Mouse (Mus musculus): ENCODE results near the gene Nrip2.
A peak's percentile ranks its signal among the peaks of the same experiment; 100 is the strongest.
"Not testable (repeated sequence)": the region's sequence is repeated elsewhere in the genome, so short reads cannot be mapped to it uniquely, and the experiment has no call there.

Gene Nrip2

GRCm38 (mm10) chr6:128398996-128399395, at the start of gene Nrip2:
Gene Nrip2, plus strand, starts transcription at chr6:128399296.
- DNase-seq (ENCODE audit: low read depth, low spot score), result no peak

- DNase-seq (ENCODE audit: low read depth, low spot score), result peak; percentile 33
Measured at GRCm38 (mm10) chr6:128349711-128350110, 49.4 kb upstream of the Nrip2 start.

- DNase-seq (ENCODE audit: low read depth, low spot score), result no peak
Measured at GRCm38 (mm10) chr6:128354140-128354539, 45.0 kb upstream of the Nrip2 start.

GRCm38 (mm10) chr6:128355201-128355681, 43.9 kb upstream of the Nrip2 start:
- peak; percentile 68 for DNase-seq (ENCODE audit: low read depth, low spot score)

- peak; percentile 96 for DNase-seq (ENCODE audit: low read depth, low spot score)
Measured at GRCm38 (mm10) chr6:128355726-128356416, 43.2 kb upstream of the Nrip2 start, which contains the start of gene Tulp3. Gene Tulp3, minus strand, starts transcription at chr6:128355851.

- DNase-seq (ENCODE audit: low read depth, low spot score), result peak; percentile 64
Measured at GRCm38 (mm10) chr6:128358999-128359398, 40.1 kb upstream of the Nrip2 start.

- no peak for DNase-seq (ENCODE audit: low read depth, low spot score)
Measured at GRCm38 (mm10) chr6:128361901-128362300, 37.2 kb upstream of the Nrip2 start.

GRCm38 (mm10) chr6:128362381-128363006, 36.6 kb upstream of the Nrip2 start, which contains the start of the genes Rhno1 and Foxm1:
Gene Rhno1, minus strand, starts transcription at chr6:128362911.
Gene Foxm1, plus strand, starts transcription at chr6:128362967.
- DNase-seq (ENCODE audit: low read depth, low spot score), result peak; percentile 85

GRCm38 (mm10) chr6:128363007-128363825, 35.9 kb upstream of the Nrip2 start:
- peak; percentile 36 for DNase-seq (ENCODE audit: low read depth, low spot score)

GRCm38 (mm10) chr6:128364721-128365120, 34.4 kb upstream of the Nrip2 start:
- DNase-seq (ENCODE audit: low read depth, low spot score), result no peak

GRCm38 (mm10) chr6:128366466-128366865, 32.6 kb upstream of the Nrip2 start:
- DNase-seq (ENCODE audit: low read depth, low spot score), result no peak

GRCm38 (mm10) chr6:128370040-128370439, 29.1 kb upstream of the Nrip2 start:
- no peak for DNase-seq (ENCODE audit: low read depth, low spot score)

GRCm38 (mm10) chr6:128375192-128375591, 23.9 kb upstream of the Nrip2 start, which contains the start of the genes Tex52 and Gm44596:
Gene Tex52, plus strand, starts transcription at chr6:128375456.
Gene Gm44596, plus strand, starts transcription at chr6:128375503.
- no peak for DNase-seq (ENCODE audit: low read depth, low spot score)

GRCm38 (mm10) chr6:128376371-128377085, 22.6 kb upstream of the Nrip2 start:
- DNase-seq (ENCODE audit: low read depth, low spot score), result no peak

GRCm38 (mm10) chr6:128379636-128380035, 19.5 kb upstream of the Nrip2 start:
- DNase-seq (ENCODE audit: low read depth, low spot score), result no peak

GRCm38 (mm10) chr6:128380594-128381167, 18.4 kb upstream of the Nrip2 start:
- DNase-seq (ENCODE audit: low read depth, low spot score), result not testable (repeated sequence)

GRCm38 (mm10) chr6:128381254-128381653, 17.8 kb upstream of the Nrip2 start:
- no peak for DNase-seq (ENCODE audit: low read depth, low spot score)

GRCm38 (mm10) chr6:128383752-128384151, 15.3 kb upstream of the Nrip2 start:
- DNase-seq (ENCODE audit: low read depth, low spot score), result no peak

- no peak for DNase-seq (ENCODE audit: low read depth, low spot score)
Measured at GRCm38 (mm10) chr6:128385026-128385425, 14.1 kb upstream of the Nrip2 start.

- DNase-seq (ENCODE audit: low read depth, low spot score), result no peak
Measured at GRCm38 (mm10) chr6:128389185-128389584, 9.9 kb upstream of the Nrip2 start.

- no peak for DNase-seq (ENCODE audit: low read depth, low spot score)
Measured at GRCm38 (mm10) chr6:128390683-128391082, 8.4 kb upstream of the Nrip2 start.
